Mouse (Mus musculus): Measurements from ENCODE around the gene Dynll2.
A peak's percentile ranks its signal among the peaks of the same experiment; 100 is the strongest.

Dynll2 gene

DNA sequence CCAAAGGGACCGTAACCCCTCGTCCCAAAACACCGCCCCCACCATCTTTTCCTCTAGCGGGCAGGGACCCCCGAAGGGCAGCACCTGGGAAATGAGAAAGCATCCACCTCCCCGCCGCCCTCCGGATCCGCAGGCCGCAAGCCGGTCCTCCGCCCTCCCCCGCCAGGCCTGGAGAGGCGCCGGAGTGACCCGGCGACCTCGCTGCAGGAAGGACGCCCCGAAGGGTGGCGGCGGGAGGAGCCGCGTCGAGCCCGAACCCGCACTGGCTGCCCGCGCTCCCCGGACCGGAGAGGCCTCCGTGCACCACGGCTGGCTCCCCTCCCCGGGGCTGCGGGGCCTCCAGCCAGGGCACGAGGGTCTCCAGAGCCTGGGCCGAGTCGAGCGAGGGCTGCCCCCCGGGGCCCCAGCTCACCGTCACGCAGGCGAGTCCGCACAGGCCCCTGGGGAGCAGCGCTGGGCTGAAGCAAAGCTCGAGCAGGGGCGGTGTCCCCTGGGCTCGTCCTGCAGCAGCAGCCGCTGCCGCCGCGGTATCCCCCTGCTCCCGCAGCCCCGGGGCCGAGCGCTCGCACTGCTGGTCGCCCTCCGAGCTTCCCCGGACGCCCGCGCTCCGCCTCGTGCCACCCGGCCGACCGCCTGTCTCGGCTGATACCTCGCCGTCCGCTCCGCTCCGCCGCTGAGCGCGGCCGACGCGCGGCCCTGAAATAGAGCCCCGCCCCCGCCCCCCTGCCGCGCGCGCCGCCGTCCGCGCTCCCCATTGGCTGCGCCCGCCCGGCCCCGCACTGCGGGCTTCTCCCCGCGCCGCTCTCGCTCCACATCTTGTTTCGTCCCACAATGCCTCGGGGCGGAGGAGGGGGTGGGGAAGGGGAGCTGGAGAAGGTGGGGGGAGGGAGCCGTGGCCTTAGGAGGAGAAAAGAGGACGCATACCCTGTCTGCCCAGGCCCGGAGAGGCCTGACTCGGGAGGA is at the start of gene Dynll2:
Gene Dynll2, minus strand, starts transcription at position 703 of the 963 bp plus-strand sequence.
- DNase-seq, result peak; percentile 98

DNA sequence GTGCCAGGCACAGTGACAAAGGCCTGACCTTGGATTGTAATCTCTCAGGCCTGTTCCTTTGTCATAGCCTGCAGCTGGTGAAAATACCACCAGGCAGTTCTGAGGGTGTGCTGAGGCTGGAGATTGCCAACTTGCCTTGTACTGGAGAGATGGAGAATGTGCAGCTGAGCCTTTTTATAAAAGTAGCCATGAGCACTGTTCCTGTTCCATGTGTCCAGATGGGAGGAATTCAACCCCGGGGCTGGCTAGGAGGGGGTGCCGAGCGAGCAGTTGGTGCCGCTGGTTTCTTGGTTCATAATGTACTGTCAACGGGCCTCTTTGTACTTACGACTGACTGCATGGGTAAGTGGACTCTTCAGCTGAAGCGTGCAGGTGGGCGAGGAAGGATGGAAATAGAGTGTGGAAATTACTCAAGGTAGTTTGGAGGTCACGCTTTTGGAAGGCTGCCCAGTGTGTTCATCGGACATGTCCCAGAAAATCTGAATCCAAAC is 49.5 kb upstream of the Dynll2 start:
- DNase-seq, result no peak

DNA sequence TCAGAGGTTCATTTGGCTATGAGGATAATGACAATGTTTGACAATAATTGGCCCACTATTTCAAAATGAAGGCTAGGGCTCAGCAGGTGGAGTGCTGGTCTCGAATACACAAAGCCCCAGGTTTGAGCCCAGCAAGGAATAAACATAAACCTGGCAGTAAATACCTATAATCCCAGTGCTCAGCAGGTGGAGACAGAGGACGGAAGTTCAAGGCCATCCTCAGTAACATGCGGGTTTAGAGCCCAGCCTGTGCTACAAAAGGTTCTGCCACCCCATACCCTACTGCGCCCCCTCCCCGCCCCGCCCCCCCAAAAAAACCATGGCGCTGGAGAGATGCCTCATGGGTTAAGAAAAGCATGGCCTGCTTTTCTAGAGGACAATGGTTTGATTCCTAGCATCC is 48.6 kb upstream of the Dynll2 start:
- no peak for DNase-seq

DNA sequence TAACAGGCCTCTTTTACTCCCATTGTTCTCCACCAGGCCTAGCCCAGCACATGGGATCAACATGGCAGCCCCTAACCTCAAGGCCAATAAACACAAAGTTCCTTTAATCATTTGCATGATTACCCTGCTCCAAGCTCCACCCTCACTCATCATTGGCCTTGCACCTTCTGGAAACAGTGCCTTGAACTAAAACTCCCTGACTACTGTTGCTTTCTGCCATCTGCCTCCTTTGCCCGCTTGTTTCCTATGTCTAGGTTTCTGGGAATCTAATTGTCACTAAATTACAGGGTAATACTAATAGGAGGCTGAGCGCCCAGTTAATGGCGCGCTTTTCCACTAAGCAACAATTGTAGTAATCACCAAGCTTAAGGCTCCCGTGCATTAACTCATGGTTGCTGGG is 44.4 kb upstream of the Dynll2 start:
- DNase-seq, result no peak

DNA sequence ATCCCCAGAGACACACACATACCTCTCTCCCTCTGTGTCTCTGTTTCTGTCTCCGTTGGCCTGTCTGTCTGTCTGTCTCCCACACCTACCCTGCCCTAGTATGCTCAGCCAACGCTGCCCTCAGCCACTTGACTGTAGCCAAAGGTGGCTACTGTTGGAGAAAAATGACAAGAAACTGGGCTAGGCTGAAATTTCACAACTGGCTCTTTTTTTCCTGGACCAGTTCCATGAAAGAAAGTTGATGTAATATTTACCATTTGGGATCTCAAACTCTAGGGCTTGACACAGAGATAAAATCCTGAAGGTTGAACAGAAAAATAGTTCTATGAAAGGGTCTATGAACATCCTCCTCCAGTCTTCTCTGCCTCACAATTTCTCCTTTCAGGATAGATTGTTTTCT is 43.5 kb upstream of the Dynll2 start:
- no peak for DNase-seq

DNA sequence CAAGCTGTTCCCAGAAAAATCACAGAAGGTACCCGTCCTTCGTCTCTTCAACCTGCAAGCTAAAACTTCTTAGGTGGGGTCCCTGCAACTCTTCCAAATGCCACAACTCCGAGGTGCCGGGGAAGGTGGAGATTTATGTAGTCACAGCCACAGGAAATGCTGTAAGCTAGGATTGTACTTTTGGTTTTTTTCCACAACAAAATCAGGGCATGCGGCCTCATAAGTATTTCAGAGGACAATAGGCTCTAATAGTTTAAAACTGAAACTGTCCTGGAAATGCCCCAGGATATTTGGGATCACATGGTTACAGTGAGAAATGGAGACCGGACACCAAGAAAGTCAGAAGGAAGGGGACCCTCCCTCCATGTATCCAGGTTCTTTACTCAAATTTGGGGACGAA is 42.9 kb upstream of the Dynll2 start:
- no peak for DNase-seq

DNA sequence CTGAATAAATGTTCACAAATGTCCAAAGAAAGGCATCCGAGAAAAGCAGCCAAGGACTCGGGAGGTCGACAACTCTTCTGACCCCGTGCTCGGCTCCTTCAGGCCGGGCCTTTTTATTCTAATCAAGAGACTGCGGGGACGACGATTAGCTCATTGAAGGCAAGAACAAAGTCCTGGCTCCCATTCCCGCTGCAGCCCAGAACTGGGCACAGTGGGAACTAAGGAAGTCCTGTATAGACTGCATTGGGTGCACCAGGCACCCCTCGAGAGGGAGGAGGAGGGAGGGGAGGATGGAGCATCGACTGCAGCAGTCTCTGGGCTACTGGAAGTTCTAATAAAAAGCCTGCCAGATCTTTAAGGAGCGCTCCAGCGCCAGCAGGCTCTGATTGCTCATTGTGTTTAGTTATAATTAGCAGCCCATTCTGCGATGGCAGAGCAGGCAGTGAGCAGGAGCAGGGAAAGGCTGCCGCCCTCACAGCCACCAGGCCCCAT is 40.9 kb upstream of the Dynll2 start:
- peak; percentile 43 for DNase-seq

DNA sequence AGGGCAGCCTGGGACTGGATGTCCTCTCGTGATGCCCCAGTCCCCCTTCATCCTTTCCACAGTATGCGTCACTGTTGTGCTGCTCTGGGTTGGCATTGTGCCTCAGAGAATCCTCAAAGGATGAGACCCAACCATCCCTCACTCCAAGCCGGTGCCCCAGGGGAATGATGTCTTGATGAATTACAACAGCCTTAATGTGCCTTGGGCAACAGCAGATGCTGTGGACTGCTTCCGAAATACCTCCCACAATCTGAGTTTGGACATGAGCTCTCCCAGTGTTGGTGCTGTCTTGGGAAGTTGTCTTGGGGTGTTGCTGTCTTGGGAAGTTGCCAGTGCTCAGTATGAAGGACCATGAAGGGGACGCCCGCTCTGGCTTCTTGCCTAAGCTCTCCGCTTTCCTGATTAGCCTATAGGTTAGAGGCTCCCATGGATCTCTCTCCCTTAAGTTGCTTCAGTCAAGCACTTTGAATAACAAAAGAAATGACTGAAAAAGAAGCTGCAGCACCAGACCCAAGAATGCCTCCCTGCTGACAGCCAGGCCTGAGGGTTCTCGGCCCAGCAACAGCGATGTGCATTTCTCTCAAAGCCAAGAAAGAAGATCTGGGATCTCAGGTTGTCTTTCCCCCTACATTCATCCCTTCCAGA is 40.2 kb upstream of the Dynll2 start:
- DNase-seq, result peak; percentile 24

DNA sequence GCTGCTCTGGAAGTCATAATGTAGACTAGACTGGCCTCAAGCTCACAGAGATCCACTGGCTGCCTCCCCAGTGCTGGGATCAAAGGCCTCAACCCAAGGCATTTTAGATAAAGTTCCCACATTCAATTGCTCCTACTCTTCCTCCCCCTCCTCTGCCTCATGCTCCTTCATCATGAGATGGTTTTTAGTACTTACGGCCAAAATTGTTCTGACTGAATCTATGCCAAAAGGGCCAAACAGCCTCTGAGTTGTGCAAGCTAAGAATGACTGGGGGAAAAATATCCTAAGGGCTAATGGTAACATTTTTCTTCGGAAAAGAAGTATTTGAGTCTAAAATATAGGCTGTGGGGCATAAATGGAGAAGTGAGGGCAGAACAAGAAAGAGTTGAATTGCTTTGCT is 36.6 kb upstream of the Dynll2 start:
- no peak for DNase-seq

DNA sequence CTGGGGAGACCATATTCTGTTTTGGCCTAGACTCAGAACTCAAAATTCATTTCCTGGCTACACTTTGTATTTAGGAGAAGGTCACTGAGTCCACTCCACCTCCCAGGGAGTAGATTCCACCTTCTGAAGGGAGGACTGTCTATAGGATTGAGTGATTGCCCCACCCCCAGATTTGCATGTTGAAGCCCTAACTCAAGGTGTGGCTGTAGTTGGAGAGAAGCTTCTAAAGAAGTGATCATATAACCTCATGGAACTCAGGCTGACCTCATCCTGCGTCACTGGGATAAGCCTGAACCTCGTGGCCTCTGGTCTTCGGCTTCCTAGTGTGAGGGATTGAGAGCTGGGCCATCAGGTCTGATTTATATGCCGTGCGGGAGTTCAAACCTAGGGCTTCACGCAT is 28.5 kb upstream of the Dynll2 start:
- DNase-seq, result no peak

DNA sequence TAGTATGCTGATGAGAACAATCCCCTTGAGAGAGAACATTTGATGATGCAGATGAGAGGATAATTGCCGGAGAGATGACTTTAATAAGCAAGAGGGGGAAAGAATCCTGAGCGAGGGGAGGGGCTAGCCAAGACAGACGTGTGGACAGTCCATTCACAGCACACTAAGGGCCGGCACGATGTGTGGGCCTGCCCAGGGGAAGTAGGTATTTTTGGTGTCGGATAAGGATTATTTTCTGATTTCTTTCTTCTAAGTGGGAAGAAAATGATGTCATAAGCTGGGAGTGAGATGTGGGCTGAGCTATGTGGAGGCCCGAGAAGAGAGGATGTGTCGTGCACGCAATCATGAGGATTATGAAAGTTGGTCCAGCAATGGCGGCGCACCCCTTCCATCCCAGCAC is 27.8 kb upstream of the Dynll2 start:
- no peak for DNase-seq

DNA sequence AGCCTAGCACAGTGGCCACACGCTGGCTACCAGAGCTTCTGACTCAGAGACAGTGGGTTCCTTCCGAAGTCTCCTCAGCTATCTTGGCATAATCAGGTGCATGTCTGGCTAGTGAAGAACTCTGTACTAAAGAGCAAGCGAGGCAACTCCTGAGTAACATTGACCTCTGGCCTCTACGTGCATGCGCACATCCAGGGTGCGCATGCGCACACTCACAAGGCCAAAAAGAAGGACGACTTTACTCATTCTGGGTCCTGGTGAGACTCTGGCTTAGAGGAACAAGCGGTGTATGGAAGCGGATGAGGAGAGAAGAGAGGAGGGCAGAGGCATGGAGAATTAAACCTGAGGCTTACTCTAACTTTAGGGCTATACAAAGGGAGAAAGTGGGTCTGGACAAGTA is 26.3 kb upstream of the Dynll2 start:
- DNase-seq, result no peak

DNA sequence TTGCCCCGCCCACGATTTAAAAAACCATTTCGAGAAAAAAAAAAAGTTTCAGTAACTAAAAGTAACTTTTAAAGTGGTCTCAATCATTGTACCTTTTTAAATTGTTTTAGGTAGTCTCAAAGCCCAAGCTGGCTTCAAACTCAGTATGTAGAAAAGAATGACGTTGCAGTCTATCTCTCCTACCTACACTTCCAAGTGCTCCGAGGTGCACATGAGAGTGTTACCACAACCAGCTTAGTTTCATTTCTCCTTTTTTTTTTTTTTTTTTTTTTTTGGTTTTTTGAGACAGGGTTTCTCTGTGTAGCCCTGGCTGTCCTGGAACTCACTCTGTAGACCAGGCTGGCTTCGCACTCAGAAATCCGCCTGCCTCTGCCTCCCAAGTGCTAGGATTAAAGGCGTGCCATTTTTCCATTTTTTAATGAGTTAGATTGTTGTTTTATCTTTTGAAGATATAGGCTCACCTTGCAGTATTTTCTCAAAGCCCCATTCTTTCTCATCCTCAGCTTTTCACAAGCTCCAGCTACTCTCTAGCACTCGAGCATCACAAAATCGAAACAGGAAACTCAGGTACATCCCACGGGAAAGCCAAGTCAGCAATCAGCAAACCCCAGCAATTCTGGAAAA is 25.4 kb upstream of the Dynll2 start:
- no peak for DNase-seq

DNA sequence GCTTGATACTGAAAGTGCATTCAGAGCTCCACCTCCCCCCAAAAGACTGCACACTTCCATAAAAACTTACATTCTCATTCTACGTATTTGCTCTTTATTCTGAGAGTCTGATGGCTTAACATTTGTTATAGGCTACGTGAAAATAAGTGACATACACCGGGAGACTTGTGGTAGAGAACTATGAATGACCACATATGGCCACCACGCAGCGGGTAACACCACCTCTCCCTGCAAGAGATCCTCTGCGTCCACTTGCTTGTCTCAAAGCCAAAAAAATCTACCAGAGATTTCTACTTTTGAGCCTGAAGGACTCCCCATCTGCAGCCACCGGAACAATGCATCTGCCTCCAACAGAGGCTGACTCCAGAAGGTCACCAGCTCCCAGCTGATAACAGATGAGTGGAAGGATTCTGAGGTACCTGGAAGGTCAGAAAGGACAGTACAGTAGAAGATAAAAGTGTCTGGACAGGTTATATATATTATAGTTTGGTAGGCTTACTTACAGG is 24.6 kb upstream of the Dynll2 start:
- no peak for DNase-seq

DNA sequence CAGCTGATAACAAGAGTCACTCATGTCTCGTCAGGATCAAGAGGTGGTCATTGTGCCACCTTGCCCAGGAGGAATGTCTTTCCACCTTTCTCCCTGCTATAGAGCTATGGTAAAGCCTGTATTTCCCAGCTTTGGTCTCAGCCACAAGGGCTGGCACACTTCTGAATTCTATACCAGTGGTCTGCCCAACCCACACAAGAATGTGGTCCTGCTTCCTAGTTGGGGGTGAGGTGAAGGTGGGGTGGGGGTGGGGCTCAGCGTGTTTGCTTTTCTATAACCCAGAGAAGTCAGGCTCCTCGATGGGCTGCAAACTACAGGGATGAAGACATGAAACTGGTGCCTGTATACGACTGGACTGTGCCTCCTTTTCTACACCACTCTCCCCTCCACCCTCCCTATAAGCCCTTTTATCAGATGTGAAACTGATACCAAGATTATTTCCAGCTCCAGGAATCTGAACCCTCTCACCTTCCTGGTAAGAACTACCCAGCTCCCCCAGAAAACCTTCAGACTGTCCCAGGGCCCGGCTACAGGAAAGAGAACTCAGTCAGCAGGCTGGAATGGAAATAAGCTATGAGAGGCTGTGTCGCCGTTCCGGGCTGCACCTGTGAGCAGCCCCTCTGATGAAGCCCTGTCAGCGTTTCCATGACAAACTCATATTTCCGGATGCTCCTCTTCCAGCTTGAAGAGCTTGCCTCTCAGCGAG is 24.0 kb upstream of the Dynll2 start:
- DNase-seq, result no peak

DNA sequence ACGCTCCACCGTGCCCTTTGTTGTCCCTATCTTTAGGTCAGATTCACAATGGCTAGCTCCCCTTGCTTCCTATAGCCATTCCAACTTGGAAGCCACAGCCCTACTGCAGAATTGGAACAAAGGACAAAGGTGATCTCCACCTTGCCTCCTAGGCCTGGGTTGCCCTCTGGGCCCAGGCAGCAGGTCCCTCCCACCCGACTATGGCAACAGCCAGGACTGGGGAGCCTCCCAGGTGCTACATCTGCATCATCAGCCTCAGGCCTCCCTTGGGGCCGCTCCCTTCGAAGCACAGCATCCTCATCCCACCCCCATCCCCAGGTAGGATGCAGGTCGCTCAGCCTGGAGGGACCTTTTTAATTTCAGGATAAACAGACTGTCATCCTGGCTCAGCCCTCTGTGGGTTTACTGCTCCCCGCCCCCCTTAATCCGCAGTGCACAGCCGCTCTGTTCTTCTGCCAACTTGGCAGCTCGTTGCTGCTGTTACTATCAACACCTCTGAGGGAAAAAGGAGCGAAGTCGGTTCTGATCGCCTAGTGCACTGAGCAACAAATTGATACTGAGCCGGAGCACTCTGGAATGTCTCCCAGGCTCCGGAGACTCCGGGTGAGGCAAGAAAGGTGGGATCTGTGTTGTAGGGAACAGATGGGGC is 22.3 kb upstream of the Dynll2 start:
- DNase-seq, result peak; percentile 12

DNA sequence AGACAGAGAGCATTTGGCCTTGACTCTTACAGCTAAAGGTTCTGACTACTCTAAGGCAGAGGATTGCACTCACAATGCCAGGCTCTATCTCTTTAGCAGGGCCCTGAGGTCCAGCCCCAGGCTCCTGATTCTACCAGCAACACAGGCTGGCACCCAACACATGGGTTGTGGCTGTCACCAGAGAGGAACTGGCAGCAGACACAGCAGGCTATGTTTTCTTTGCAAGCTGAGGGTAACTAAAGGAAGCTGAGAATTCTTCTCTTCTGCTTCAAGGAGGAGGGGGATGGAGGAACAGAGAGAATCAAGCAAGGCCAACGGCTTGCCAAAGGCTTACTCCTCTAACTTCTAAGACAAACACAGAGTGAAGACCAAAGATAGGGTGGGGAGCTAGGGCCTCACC is 21.3 kb upstream of the Dynll2 start:
- no peak for DNase-seq

DNA sequence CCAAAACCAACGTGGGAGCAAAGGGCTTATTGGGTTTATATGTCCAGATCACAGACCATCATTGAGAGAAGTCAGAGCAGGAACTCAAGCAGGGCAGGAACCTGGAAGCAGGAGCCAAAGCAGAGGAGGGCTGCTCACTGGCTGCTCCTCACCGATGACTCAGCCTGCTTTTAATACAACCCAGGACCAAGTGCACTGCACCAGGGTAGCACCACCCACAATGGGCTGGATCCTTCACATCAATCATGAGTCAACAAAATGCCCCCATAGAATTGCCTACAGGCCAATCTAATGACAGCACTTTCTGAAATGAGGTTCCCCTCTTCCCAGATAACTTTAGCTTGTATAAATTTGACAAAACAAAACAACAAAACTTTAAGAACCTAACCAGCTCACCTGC is 16.8 kb upstream of the Dynll2 start:
- DNase-seq, result no peak

DNA sequence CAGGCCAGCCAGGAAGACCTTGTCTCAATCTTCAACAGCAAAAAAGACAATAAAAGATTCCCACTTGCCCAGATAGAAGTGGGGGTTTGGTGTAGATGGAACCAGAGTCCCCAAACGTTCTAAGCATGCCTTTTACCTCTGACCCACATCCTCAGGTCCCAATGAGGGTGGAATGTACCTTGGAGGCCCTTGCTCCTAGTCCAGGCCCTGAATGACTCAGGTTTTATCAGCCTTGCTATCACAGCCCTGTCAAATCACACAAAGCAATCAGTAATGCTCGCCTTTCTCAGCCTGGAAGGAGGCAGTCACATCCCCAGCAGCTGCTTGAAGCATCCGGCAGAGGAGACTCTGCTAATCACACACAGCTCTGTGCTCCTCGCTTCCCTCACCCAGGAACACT is 15.4 kb upstream of the Dynll2 start:
- no peak for DNase-seq

DNA sequence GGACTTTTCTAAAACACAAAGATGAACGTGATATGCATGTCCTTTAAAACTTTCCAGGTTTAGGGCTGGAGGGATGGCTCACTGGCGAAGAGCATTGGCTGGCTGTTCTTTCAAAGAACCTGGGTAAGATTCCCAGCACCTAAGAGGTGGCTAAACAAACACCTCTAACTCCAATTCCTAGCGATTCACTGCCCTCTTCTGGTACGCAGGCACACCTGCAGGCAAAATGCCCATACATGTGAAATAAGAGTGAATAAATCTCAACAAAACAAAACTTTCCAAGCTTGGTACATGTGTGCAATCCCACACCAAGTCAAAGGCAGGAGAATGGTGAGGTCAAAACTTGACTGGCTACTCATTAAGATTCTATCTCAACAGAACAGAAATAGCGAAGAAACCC is 12.4 kb upstream of the Dynll2 start:
- DNase-seq, result no peak

DNA sequence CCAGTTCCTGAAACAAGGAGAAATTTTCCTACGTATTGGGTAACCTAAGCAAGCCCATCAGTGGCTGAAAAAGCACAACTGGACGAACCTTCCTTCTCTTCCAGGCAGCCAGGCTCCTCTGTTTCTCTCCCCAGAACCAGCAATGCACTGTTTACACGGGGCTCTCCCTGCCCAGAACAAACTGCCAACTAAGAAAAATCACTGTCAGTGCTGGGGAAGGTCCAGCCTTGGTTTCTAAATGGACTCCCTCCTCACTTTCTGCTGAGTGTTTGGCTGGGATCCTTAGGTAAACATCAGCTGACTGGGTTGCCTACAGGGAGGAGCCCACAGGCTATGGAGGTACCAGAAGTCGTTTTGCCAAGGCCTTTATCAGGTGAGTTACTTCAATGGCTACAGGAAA is 4.5 kb upstream of the Dynll2 start:
- no peak for DNase-seq

DNA sequence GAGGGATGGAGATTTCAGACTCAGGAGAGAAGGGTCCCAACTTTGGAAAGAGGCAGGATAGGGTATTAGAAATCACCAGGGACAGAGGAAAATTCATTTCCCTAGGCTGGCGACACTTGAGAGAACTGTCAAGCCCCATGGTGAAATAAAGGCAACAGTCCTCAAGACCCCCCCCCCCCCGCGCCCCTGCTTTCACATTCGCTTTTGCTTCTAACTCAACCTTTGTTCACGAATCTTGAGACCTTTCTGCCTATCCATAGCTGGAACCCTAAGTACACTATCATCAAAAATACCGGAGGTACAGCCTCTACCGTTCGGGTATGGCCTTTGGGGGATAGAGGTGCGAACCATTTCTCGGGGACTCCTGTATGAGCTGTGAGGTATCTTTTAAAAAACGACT is 528 bp upstream of the Dynll2 start:
- DNase-seq, result no peak
